15 mouse cellular contexts compared by ENCODE assay signal in genomic region chr17:42927320-42927719, GRCm38 (mm10). TPM values are rescaled to one million over a fixed set of nuclear protein-coding genes. Genes with fewer than 3 reads are reported as not detected.
A peak's percentile ranks its signal among the peaks of the same experiment; 100 is the strongest.
DNase-seq lines count a peak whose midpoint lies in the region; ATAC-seq lines count a peak whose summit lies in the region.
"Had no signal": no experiment of that assay in that cellular context is flagged by ENCODE, and none has a peak within 500 bp of the region (broad histone marks: within the 10 kb centered on the region; RNA-seq: fewer than 3 reads in every experiment).

No protein-coding gene starts in this region.

- H3K27ac ChIP-seq in embryonic facial prominence, embryonic 14.5 days (replicated peaks; ENCODE audit: low read depth, low read length) = no peak overlapping the region
- peak overlapping the region; percentile 85 for H3K27ac ChIP-seq in heart, embryonic 16.5 days (ENCODE audit: low read length)
- H3K27ac ChIP-seq: embryonic facial prominence, embryonic 12.5 days; forebrain, embryonic 12.5 days; kidney, postnatal 0 days had no signal

- H3K4me3 ChIP-seq in embryonic facial prominence, embryonic 14.5 days (ENCODE audit: low read depth, low read length) = no peak overlapping the region
- H3K4me3 ChIP-seq in heart, embryonic 16.5 days (ENCODE audit: low read length) = no peak overlapping the region
- H3K4me3 ChIP-seq: embryonic facial prominence, embryonic 12.5 days; forebrain, embryonic 12.5 days had no signal

- peak; percentile 22 for DNase-seq in gastrocnemius, adult 18-20 months (ENCODE audit: low spot score)
- DNase-seq in gastrocnemius, postnatal 14 days = no peak
- DNase-seq in embryonic facial prominence, embryonic 14.5 days (ENCODE audit: low spot score) = peak; percentile 75
- peak; percentile 37 for DNase-seq in skeletal muscle tissue, adult 2 months (ENCODE audit: low read depth, low spot score)
- no peak for DNase-seq in layer of hippocampus, adult 9-10 months (ENCODE audit: low spot score)
- no peak for DNase-seq in adrenal gland, adult 2 months
- DNase-seq: cerebellum, postnatal 25 days; liver; midbrain, embryonic 14.5 days; thymus, adult 2 months had no signal

- intact Hi-C loops in gastrocnemius, postnatal 14 days (cut with DNase I; ENCODE audit: low total_unique reads) = no loop called here

- no peak overlapping the region for H3K9ac ChIP-seq in embryonic facial prominence, embryonic 14.5 days (ENCODE audit: low read depth, low read length)
- H3K9ac ChIP-seq in heart, embryonic 16.5 days (ENCODE audit: low read length) = peak overlapping the region; percentile 27; the same call in 1 of the 2 replicates
- H3K9ac ChIP-seq: embryonic facial prominence, embryonic 12.5 days; forebrain, embryonic 12.5 days had no signal

- H3K36me3 ChIP-seq in embryonic facial prominence, embryonic 14.5 days (ENCODE audit: control insufficient read depth, insufficient read depth, low read length) = no peaks in the 10 kb centered on the region
- H3K36me3 ChIP-seq in heart, embryonic 16.5 days (ENCODE audit: control insufficient read depth, insufficient read depth) = no peaks in the 10 kb centered on the region
- H3K36me3 ChIP-seq: embryonic facial prominence, embryonic 12.5 days; forebrain, embryonic 12.5 days had no signal

- no peaks in the 10 kb centered on the region for H3K4me1 ChIP-seq in embryonic facial prominence, embryonic 14.5 days (ENCODE audit: control insufficient read depth, insufficient read depth, low read length)
- H3K4me1 ChIP-seq in heart, embryonic 16.5 days (ENCODE audit: control insufficient read depth, insufficient read depth, low read length) = peaks cover 21% of the 10 kb centered on the region
- H3K4me1 ChIP-seq: embryonic facial prominence, embryonic 12.5 days; forebrain, embryonic 12.5 days had no signal

- WGBS in embryonic facial prominence, embryonic 14.5 days = 79% methylated on average over 4 of the region's 4 CpGs
- WGBS in heart, embryonic 16.5 days = 51% methylated on average over 4 of the region's 4 CpGs

- H3K4me2 ChIP-seq in embryonic facial prominence, embryonic 14.5 days (ENCODE audit: low read depth, low read length) = no peak overlapping the region
- H3K4me2 ChIP-seq in heart, embryonic 16.5 days (ENCODE audit: low read depth, low read length) = no peak overlapping the region
- H3K4me2 ChIP-seq: embryonic facial prominence, embryonic 12.5 days; forebrain, embryonic 12.5 days had no signal

- peak; percentile 79 for ATAC-seq in embryonic facial prominence, embryonic 14.5 days (ENCODE audit: low read depth)
- peak; percentile 85 for ATAC-seq in heart, embryonic 16.5 days (replicated peaks; ENCODE audit: extremely low read depth, insufficient read depth, low FRiP score)
- ATAC-seq in activated CD4-positive, CD25-positive, alpha-beta regulatory T cell, adult 4 months = no peak

- no peaks in the 10 kb centered on the region for H3K9me3 ChIP-seq in embryonic facial prominence, embryonic 14.5 days (ENCODE audit: control insufficient read depth, low read length)
- H3K9me3 ChIP-seq in heart, embryonic 16.5 days (replicated peaks; ENCODE audit: control insufficient read depth, low read length) = no peaks in the 10 kb centered on the region
- H3K9me3 ChIP-seq: embryonic facial prominence, embryonic 12.5 days; forebrain, embryonic 12.5 days had no signal

- H3K27me3 ChIP-seq in embryonic facial prominence, embryonic 14.5 days (replicated peaks; ENCODE audit: control insufficient read depth, insufficient read depth, low read length) = no peaks in the 10 kb centered on the region
- H3K27me3 ChIP-seq in heart, embryonic 16.5 days (ENCODE audit: control insufficient read depth, insufficient read depth, low read length) = no peaks in the 10 kb centered on the region
- H3K27me3 ChIP-seq: embryonic facial prominence, embryonic 12.5 days; forebrain, embryonic 12.5 days had no signal

RNA-seq across cellular contexts. Expression of gene Cd2ap, which starts 50.9 kb away (rescaled TPM):
- total RNA-seq in gastrocnemius, adult 18-20 months (2021) = 10 to 100 TPM; 10.1 to 10.4 TPM
- 10 to 100 TPM; 18.0 to 20.7 TPM for total RNA-seq in gastrocnemius, postnatal 14 days (2021)
- polyA plus RNA-seq in embryonic facial prominence, embryonic 14.5 days (2014; fragmentation: Nextera tagmentation; extraction: Ambion mirVana) = 24.9 and 25.4 TPM in 2 replicates
- 13.7 and 15.0 TPM in 2 replicates for polyA plus RNA-seq in heart, embryonic 16.5 days (2015; fragmentation: Nextera tagmentation; extraction: Ambion mirVana)
- polyA plus RNA-seq in activated CD4-positive, CD25-positive, alpha-beta regulatory T cell, adult 4 months (2017; shearing (Covaris generic)) = 10 to 100 TPM in 1 of 2 experiments, 1 to 10 TPM in 1; 9.1 to 12.1 TPM
- total RNA-seq in adrenal gland, adult 2 months (2021) = 10 to 100 TPM; 53.5 to 57.7 TPM
- polyA plus RNA-seq in adrenal gland, adult 2 months (2012; rRNA removed) = 19.7 and 31.1 TPM in 2 replicates

Comparison
In these comparisons a context has a peak if more than half of its experiments do, and no peak if none do; other contexts are left out.
1. DNase-seq: peak in gastrocnemius, adult 18-20 months (single experiment), embryonic facial prominence, embryonic 14.5 days (single experiment) and skeletal muscle tissue, adult 2 months (single experiment); none in gastrocnemius, postnatal 14 days (single experiment), layer of hippocampus, adult 9-10 months (single experiment) and adrenal gland, adult 2 months (single experiment).